Mouse (Mus musculus): ENCODE measurements around the gene Irf2bp2.

The Irf2bp2 gene

GRCm38 (mm10) chr8:126565954-126566445 is 27.8 kb downstream of the Irf2bp2 start:
- no peak for DNase-seq

- no peak for DNase-seq
These were observed 28.5 kb downstream of the Irf2bp2 start for GRCm38 (mm10) chr8:126565231-126565781.

DNA sequence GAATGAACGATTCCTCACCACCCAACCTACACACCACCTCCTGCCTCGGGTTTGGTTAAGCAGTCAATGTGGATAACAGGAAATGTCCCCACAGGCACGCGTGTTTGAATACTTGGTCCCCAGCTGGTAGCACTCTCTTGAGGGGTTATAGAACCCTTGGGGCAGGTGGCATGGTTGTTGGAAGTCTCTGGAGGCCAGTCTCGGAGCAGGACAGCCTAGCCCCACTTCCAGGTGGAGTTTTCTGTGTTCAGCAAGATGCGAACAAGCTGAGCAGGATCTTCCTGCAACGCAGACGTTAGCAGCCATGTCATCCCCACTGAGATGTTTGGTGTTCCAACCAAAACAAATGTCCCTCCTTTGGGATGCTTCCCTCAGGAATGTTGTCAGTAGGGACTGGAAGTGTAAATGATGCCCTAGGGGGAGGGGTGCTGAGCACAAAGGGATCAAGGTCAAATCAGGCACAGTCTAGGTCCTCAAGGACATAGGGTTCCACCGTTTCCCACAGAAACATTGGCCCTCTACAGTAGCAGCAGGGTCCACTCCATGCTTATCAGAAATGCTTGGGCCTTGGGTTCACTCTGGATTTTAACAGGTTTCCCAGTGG is 29.1 kb downstream of the Irf2bp2 start:
- no peak for DNase-seq

- DNase-seq, result no peak
These were observed 32.4 kb downstream of the Irf2bp2 start for GRCm38 (mm10) chr8:126561316-126561841.

DNA sequence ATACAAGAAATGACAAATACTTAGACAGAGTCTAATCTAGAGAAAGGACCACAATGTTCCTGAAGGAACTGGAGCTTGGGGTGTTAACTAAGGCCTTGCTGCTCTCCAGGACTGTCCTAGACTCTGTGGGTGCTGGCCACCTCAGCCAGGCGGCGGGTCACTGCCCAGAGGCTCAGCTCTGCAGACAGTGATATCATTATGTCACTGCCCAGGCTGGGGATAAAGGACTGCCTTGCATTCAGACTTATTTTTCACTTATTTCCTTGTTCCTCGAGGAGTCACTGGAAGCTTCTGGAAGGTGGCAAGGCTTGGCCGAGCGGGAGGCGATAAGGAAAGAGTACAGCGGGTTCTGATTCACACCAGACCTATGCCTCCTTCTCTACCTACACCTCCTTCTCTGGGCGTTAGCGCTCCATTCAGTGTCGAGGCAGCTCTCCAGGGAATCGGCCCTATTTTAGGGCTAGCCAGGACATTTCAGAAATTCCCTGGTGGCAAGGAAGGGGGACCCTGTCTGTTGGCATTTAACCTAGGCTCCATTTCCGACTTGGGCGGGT is 35.3 kb downstream of the Irf2bp2 start:
- DNase-seq, result no peak

GRCm38 (mm10) chr8:126557403-126557802 is 36.4 kb downstream of the Irf2bp2 start:
- no peak for DNase-seq

DNA sequence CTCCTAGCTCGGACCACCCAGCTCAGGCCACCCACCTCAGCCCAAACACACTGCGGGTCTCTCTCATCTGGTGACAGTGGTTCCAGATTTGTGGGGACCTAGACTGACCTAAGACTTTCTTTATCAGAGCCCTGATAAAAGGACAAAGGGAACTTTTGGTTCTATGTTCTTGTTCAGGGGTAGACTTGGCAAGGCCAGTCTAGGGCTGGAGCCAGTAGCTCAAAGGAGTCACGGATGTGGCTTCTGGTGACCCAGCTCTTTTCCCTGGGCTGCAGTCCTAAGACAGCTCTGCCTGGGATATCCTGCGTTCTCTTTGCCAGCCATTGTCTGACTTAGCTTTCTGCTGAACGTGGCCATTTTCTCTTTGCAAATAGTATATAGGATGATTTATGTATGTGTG is 37.1 kb downstream of the Irf2bp2 start:
- no peak for DNase-seq

GRCm38 (mm10) chr8:126554741-126555140 is 39.0 kb downstream of the Irf2bp2 start:
- DNase-seq, result no peak

GRCm38 (mm10) chr8:126551871-126552270 is 41.9 kb downstream of the Irf2bp2 start:
- DNase-seq, result no peak

DNA sequence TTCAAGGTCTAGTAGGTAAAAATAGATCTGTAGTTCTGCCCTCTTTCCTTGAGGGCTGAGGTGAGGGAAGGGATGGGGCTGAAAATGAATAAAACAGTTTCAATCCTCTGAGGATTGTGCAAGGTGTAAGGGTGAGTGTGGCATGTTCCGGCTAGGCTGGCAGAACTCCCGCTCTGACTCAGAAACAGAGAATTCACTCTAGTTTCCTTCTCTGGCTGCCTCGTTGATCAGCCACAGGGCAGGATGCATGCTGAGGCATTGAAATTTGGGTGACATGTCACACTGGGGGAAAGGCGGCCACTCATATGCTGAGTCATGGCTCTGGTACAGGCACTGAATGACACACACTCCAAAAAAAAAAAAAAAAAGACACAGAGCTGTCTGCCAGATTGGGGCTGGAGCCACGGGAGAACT is 42.8 kb downstream of the Irf2bp2 start:
- DNase-seq, result no peak

DNA sequence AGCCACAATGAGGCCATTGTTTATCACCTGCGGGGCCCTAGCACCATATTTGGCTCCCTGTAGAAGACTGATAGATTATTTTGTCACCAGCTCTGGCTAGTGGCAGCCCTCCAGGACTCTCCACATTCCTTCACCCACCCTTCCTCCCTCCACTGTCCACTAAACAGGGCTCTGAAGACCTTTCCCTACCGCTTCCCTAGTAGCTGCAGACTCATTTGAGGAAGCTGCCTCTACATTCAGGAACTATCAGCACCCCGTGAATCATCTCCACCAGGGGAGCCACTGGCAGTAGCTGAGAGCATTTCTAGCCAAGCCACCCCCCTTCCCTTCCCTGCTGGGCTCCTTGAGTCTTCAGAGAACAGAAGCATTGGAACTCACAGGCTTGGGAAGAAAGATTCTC is 45.9 kb downstream of the Irf2bp2 start:
- DNase-seq, result no peak

GRCm38 (mm10) chr8:126547361-126547760 is 46.4 kb downstream of the Irf2bp2 start:
- DNase-seq, result no peak

DNA sequence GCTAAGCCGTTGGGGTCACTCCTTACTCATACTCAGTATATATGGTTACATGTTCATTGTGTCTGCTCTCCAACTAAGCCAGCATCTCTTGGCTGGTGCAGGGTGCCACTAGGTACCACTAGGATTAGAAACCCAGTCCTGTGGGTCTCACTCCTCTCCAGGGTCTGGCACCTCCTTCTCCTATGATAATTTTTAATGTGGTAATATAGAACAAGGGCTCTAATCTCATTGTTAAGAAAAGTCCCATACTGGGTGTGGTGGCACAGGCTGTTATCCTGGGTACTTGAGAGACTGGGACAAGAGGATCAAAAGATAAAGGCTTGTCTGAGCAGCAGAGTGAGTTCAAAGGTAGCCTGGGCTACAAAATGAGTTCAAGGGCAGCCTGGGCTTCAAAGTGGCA is 47.3 kb downstream of the Irf2bp2 start:
- DNase-seq, result no peak

DNA sequence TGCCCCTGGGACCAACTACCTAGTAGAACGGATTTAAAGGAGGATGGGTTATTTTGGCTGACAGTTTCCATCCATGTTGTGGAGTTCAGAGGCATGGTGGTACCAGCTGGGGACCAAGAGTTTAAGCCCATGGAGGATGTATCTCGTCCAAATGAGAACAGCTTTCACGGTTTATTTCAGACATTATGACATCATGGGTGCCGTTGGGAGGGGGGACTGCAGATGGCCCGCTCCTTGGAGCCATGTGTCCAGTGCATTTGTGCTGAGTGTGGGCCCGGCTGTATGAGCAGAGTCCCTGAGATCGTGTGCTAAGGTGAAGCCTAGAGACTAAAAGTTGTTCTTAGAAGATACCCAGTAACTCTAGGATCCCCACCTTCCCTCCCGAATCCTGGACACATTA is 50.4 kb downstream of the Irf2bp2 start:
- no peak for DNase-seq

DNA sequence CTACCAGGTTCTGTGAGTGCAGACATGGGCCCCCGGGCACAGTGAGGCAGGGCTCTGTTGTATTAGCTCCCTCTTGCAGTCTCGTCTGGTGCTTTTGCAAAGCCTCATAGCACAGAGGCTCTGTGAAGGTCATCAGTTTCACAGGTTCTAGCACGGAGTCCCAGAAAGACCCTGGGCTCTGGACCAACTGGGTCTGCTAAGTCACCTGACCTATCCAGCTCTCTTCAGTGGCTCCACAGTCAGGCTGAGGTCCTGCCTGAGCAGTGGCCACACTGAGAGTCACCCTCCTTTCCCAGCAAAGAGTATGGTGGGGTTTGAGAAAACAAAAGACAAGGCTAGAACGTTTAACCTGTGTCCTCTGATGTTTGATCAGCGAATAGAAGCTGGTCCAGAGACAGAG is 51.0 kb downstream of the Irf2bp2 start:
- DNase-seq, result no peak

DNA sequence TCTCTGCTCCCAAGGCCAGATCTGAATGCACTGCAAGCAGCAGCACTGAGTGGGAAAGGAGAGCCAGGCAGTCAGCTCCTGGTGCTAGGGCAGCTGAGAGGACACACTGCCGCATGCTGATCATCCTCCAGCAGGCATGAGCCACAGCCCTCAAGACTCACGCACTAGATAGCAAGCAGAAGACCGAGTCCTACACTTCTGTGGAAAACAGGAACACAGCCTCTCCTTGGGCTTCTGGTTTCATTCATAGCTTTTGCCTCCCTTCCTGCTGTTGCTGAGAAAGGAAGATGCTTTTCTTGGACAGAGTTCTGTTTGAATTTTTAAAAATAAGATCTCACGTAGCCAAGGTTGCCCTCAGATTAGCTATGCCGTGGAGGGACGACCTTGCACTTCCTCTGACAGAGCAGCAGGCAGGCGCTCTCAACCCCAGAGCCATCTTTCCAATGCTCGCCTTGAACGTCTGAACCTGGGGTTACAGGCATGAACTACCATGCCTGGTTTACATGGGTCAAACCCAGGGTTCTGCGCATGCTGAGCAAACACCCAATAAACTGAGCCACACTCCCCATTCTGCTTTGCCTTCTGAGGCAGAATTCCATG is 51.6 kb downstream of the Irf2bp2 start:
- no peak for DNase-seq

GRCm38 (mm10) chr8:126540298-126540697 is 53.5 kb downstream of the Irf2bp2 start:
- no peak for DNase-seq

- DNase-seq, result no peak
These were observed 54.3 kb downstream of the Irf2bp2 start for GRCm38 (mm10) chr8:126539355-126540093.

- no peak for DNase-seq
These were observed 55.0 kb downstream of the Irf2bp2 start for GRCm38 (mm10) chr8:126538648-126539354.

Data from thymus, postnatal 25 days (tissue).